Mouse (Mus musculus) adrenal gland, adult 18-20 months (tissue): ENCODE measurements around the gene Rasl2-9. TPM values are rescaled to one million over a fixed set of nuclear protein-coding genes. Genes with fewer than 3 reads are reported as not detected.
"Not testable (repeated sequence)": the region's sequence is repeated elsewhere in the genome, so short reads cannot be mapped to it uniquely, and the experiment has no call there.

Source experiments
- DNase-seq, 2 experiments: peaks; one replicate each; pipeline ENCODE4 v3.0.0; 2021 to 2022; ENCODE audit warnings: low spot score in 2 of 2
- microRNA-seq, 2 experiments: library from miRNA; unstranded; fragments of <30 nt; microRNA quantifications; one replicate each; pipeline ENCODE4 v1.2.0; 2021; ENCODE audit warnings: borderline number of aligned reads in 2 of 2
- total RNA-seq, 2 experiments: library from RNA; stranded (reverse); gene quantifications; 1 replicate in 1 of 2; 2 replicates in 1 of 2; pipeline ENCODE4 v1.2.3; 2021

Rasl2-9 gene
- total RNA-seq, 2 experiments from 2014 or later, result 1.5 to 2.0 TPM

DNA sequence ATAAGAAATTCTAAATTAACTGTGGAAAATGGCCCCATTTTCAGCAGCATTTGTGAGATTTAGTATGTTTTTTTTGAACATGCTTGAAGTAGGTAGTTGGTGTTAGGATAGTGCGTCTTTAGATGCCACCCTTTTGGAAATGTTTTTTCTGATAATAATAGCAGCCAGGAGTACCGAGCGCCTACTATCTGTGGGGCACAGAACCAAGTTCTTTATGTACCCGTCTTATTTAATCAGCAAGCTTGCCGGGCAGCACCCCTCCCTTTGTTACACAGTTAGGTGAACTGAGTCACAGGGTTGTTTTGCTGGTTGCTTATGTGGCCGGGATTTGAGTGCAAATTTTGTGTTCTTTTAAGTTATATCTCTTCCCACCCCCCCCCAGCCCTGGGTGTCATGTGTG lies 44.5 kb downstream of the Rasl2-9 start:
- no peak for DNase-seq

- DNase-seq, result no peak
Observed at GRCm38 (mm10) chr7:5080815-5081214, 44.9 kb downstream of the Rasl2-9 start.

DNA sequence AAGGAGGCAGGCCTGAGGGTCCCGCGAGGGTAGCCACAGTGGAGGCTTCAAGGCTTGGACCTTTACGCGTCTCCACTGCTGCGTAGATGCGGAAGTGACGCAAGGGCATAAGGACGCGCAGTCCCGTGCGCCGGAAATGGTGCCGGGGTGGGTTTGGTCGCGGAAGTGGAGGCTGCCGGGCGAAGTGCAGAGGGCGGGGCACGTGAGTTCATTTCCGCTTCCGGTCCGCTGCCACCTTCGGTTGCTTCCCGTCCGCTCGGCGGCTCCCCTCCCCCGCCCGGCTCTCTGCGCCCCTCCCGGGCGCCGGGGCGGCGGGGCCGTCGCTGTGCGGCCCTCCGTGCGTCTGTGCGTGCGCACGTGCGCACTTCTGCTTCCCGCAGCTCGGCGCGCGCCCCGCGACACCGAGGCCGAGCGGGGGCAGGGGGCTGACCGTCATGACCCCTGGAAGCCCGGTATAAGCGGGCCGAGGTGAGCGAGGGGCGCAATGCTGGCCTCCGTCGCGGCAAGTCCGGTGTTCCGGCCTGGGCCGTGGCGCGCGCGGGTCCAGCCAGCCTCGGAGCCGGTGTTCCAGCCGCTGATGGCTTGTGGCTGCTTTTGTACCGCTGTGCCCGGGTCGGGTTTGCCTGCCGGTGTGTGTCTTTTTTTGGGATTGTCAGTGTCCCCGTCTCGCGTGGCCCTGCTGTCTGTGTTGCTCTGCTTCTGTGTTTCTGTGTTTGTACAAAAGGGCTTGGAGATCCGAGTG lies 45.6 kb downstream of the Rasl2-9 start, which contains the start of gene Epn1:
TSS of gene Epn1 (plus strand) at position 226 of the 742 bp plus-strand sequence.
- peak; percentile 94 to 95 for DNase-seq

- not testable (repeated sequence) for DNase-seq
Observed at GRCm38 (mm10) chr7:5079365-5080009, 46.3 kb downstream of the Rasl2-9 start.

DNA sequence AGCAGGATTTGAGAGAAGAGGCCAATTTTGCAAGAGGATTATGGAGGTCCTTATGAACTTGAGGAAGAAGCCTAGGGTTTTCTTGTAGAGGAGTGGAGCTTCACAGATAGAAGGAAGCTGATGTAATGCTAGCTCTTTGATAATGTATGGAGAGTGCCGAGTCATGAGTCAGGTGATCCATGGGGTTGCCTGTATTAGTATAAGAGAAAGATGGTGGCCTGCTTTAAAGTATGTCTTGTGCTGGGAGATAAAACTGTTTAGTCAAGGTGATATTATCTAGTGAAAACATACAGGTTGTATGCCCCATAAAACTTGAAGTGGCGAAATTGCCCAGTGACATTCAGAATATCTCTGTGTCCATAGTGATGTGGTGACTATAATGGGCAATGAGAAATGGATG lies 48.8 kb downstream of the Rasl2-9 start:
- DNase-seq, result no peak

GRCm38 (mm10) chr7:5074984-5075383 lies 50.8 kb downstream of the Rasl2-9 start:
- no peak for DNase-seq

Small RNAs within 50 kb of the gene (microRNA-seq; reads per million reads assigned to microRNA genes)
- 0 reads per million in 2 experiments for gene Gm26217

Other genes starting within 250 kb of the Rasl2-9 start
- gene Isoc2a, start 248.8 kb downstream of the Rasl2-9 start, total RNA-seq, result 10 to 100 TPM; 32.7 to 38.0 TPM
- gene Gm36210, start 219.4 kb downstream of the Rasl2-9 start, total RNA-seq, result not detected
- 10 to 100 TPM; 13.9 to 17.2 TPM for gene Zfp628, start 210.7 kb downstream of the Rasl2-9 start, total RNA-seq
- gene Nat14, start 203.9 kb downstream of the Rasl2-9 start, total RNA-seq, result 10 to 100 TPM in 1 of 2 experiments, 1 to 10 TPM in 1; 9.8 to 11.6 TPM
- gene Ssc5d, start 200.2 kb downstream of the Rasl2-9 start, total RNA-seq, result 1 to 10 TPM; 2.2 to 2.5 TPM
- 1 to 10 TPM in 1 of 2 experiments, under 1 TPM in 1; 0.96 to 2.5 TPM for gene Sbk2, start 161.5 kb downstream of the Rasl2-9 start, total RNA-seq
- gene Sbk3, start 154.8 kb downstream of the Rasl2-9 start, total RNA-seq, result under 1 TPM; 0.13 to 0.22 TPM
- gene Zfp579, start 129.8 kb downstream of the Rasl2-9 start, total RNA-seq, result 10 to 100 TPM; 15.9 to 25.4 TPM
- gene Zfp524, start 111.5 kb downstream of the Rasl2-9 start, total RNA-seq, result 10 to 100 TPM; 10.2 to 11.5 TPM
- 10 to 100 TPM; 21.7 to 22.5 TPM for gene Fiz1, start 111.3 kb downstream of the Rasl2-9 start, total RNA-seq
- not detected for gene Gm44973, start 110.5 kb downstream of the Rasl2-9 start, total RNA-seq
- gene Zfp865, start 105.6 kb downstream of the Rasl2-9 start, total RNA-seq, result 10 to 100 TPM; 24.4 to 24.5 TPM
- 1 to 10 TPM; 1.5 to 2.6 TPM for gene Ccdc106, start 105.4 kb downstream of the Rasl2-9 start, total RNA-seq
- not detected for gene 4632433K11Rik, start 91.8 kb downstream of the Rasl2-9 start, total RNA-seq
- gene Zfp784, start 87.5 kb downstream of the Rasl2-9 start, total RNA-seq, result 1 to 10 TPM; 3.4 to 4.1 TPM
- 1 to 10 TPM; 5.1 to 5.7 TPM for gene Zfp580, start 74.4 kb downstream of the Rasl2-9 start, total RNA-seq
- 100 to 1,000 TPM; 145 to 156 TPM for gene U2af2, start 63.8 kb downstream of the Rasl2-9 start, total RNA-seq
- 100 to 1,000 TPM; 140 to 142 TPM for gene Epn1, start 45.7 kb downstream of the Rasl2-9 start, total RNA-seq
- gene Rfpl4, start 9.0 kb downstream of the Rasl2-9 start, total RNA-seq, result under 1 TPM in 1 of 2 experiments, not detected in 1; 0.22 TPM
- not detected for gene Vmn1r55, start 23.7 kb upstream of the Rasl2-9 start, total RNA-seq
- gene Vmn1r56, start 70.8 kb upstream of the Rasl2-9 start, total RNA-seq, result not detected
- not detected for gene Vmn1r57, start 92.5 kb upstream of the Rasl2-9 start, total RNA-seq
- gene Gm5065, start 224.6 kb upstream of the Rasl2-9 start, total RNA-seq, result not detected
- gene Nlrp2, start 225.1 kb upstream of the Rasl2-9 start, total RNA-seq, result not detected